Mouse (Mus musculus) heart, adult 2 months (tissue): Measurements from ENCODE around the gene Stxbp3.

Experiments
- CTCF ChIP-seq: fragments of 200-600 bp; IDR thresholded peaks from 2 replicates; pipeline ENCODE4 v1.8.1; 2022; ENCODE audit warnings: antibody characterized with exemption, mild to moderate bottlenecking, moderate library complexity
- POLR2A ChIP-seq: fragments of 200-500 bp; IDR thresholded peaks from 2 replicates; pipeline ENCODE4 v1.6.1; 2011; ENCODE audit warnings: mild to moderate bottlenecking, low read depth, low read length, control low read depth; ENCODE audit not compliant: insufficient read depth

DNA sequence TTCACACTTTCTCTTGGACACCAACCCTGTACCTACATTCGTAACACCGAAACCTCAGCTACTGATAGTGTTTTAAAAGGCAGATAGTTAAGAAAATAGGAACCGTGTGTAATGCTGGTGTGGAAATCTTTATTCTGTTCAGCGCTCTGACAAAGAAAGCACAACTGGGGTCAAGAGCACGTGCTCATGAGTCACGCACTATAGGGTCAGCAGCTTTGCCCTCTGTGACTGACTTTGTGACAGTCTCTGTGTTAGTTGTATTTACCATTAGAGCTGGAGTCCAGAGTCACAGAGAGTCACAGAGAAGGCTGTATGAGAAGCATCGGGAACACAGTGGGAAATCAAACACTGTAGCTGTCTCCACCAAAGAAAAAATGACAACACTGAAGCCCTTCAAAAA lies 73.4 kb downstream of the Stxbp3 start:
- no peak for TF ChIP-seq CTCF
- TF ChIP-seq POLR2A: no peak
